Mouse (Mus musculus) right cerebral cortex, postnatal 10 days (tissue): Measurements from ENCODE around the gene Rnf10.
A peak's percentile ranks its signal among the peaks of the same experiment; 100 is the strongest.

Source experiments
- DNase-seq, 2 experiments: peaks; one replicate each; pipeline ENCODE4 v3.0.0; 2021; ENCODE audit warnings: low spot score in 2 of 2

Gene Rnf10

GRCm38 (mm10) chr5:115235786-115236263 lies 36.9 kb downstream of the Rnf10 start, which contains the start of gene Pop5:
TSS of gene Pop5 (plus strand) at chr5:115235836.
- DNase-seq, result peak; percentile 93 to 94

GRCm38 (mm10) chr5:115235323-115235771 lies 37.4 kb downstream of the Rnf10 start:
- peak; percentile 83 to 85 for DNase-seq

- DNase-seq, result no peak
Measured at GRCm38 (mm10) chr5:115234519-115234918, 38.2 kb downstream of the Rnf10 start.

- no peak for DNase-seq
Measured at GRCm38 (mm10) chr5:115233031-115233780, 39.5 kb downstream of the Rnf10 start.

GRCm38 (mm10) chr5:115232516-115232915 lies 40.2 kb downstream of the Rnf10 start:
- no peak for DNase-seq

- no peak for DNase-seq
Measured at GRCm38 (mm10) chr5:115231552-115232120, 41.1 kb downstream of the Rnf10 start.

- peak; percentile 77 to 78 for DNase-seq
Measured at GRCm38 (mm10) chr5:115230830-115231551, 41.7 kb downstream of the Rnf10 start.

- DNase-seq, result no peak
Measured at GRCm38 (mm10) chr5:115222485-115222884, 50.2 kb downstream of the Rnf10 start.

GRCm38 (mm10) chr5:115220931-115221640 lies 51.6 kb downstream of the Rnf10 start:
- peak in 1 of 2 experiments; percentile 58 for DNase-seq

- DNase-seq, result no peak
Measured at GRCm38 (mm10) chr5:115217998-115218397, 54.7 kb downstream of the Rnf10 start.

GRCm38 (mm10) chr5:115215273-115216185 lies 57.2 kb downstream of the Rnf10 start:
- DNase-seq, result no peak

GRCm38 (mm10) chr5:115214864-115215263 lies 57.8 kb downstream of the Rnf10 start:
- peak; percentile 76 to 77 for DNase-seq

- no peak for DNase-seq
Measured at GRCm38 (mm10) chr5:115212861-115213260, 59.8 kb downstream of the Rnf10 start.

- DNase-seq, result peak in 1 of 2 experiments; percentile 59
Measured at GRCm38 (mm10) chr5:115212451-115212850, 60.2 kb downstream of the Rnf10 start.

- DNase-seq, result no peak
Measured at GRCm38 (mm10) chr5:115210380-115210779, 62.3 kb downstream of the Rnf10 start.

- DNase-seq, result no peak
Measured at GRCm38 (mm10) chr5:115208601-115209000, 64.1 kb downstream of the Rnf10 start.

- DNase-seq, result peak in 1 of 2 experiments; percentile 70
Measured at GRCm38 (mm10) chr5:115207892-115208291, 64.8 kb downstream of the Rnf10 start.

- no peak for DNase-seq
Measured at GRCm38 (mm10) chr5:115207244-115207643, 65.5 kb downstream of the Rnf10 start.

- DNase-seq, result peak; percentile 77 to 79
Measured at GRCm38 (mm10) chr5:115204562-115205311, 68.0 kb downstream of the Rnf10 start.
